Comparison of ENCODE assay signal across 34 mouse cellular contexts in genomic region chr3:57692719-57693118, GRCm38 (mm10). TPM values are rescaled to one million over a fixed set of nuclear protein-coding genes. Genes with fewer than 3 reads are reported as not detected.
DNase-seq lines count a peak whose midpoint lies in the region; ATAC-seq and TF ChIP-seq lines count a peak whose summit lies in the region.
"Had no signal": no experiment of that assay in that cellular context is flagged by ENCODE, and none has a peak within 500 bp of the region (broad histone marks: within the 10 kb centered on the region; RNA-seq: fewer than 3 reads in every experiment).

Gene Ankub1 (minus strand): TSS chr3:57692799.

- no peaks in the 10 kb centered on the region for H3K36me3 ChIP-seq in spleen, adult 2 months (ENCODE audit: control insufficient read depth, insufficient read depth, low read length)
- H3K36me3 ChIP-seq: embryonic facial prominence, embryonic 13.5 days; heart, embryonic 15.5 days; hindbrain, embryonic 12.5 days; limb, embryonic 12.5 days; liver, embryonic 15.5 days; midbrain, embryonic 15.5 days; neural tube, embryonic 12.5 days had no signal

- no peaks in the 10 kb centered on the region for H3K27me3 ChIP-seq in spleen, adult 2 months (ENCODE audit: control insufficient read depth, insufficient read depth, low read length)
- H3K27me3 ChIP-seq: embryonic facial prominence, embryonic 13.5 days; heart, embryonic 15.5 days; hindbrain, embryonic 12.5 days; limb, embryonic 12.5 days; liver, embryonic 15.5 days; midbrain, embryonic 15.5 days; neural tube, embryonic 12.5 days had no signal

- TF ChIP-seq CTCF in spleen, adult 2 months (IDR thresholded peaks at IDR 0.05; ENCODE audit: extremely low read depth, insufficient read depth, insufficient read length, insufficient replicate concordance): no peak

- H3K27ac ChIP-seq in spleen, adult 2 months (ENCODE audit: insufficient read depth, low read length): peak within 1 kb of the TSS; percentile 70; the same call in 1 of the 2 replicates
- H3K27ac ChIP-seq: embryonic facial prominence, embryonic 13.5 days; heart, embryonic 15.5 days; hindbrain, embryonic 12.5 days; limb, embryonic 12.5 days; liver, embryonic 15.5 days; midbrain, embryonic 15.5 days; neural tube, embryonic 12.5 days had no signal

- WGBS in spleen, adult 2 months: 76% methylated on average over 2 of the region's 2 CpGs

- intact Hi-C loops in left cerebral cortex, postnatal 4 days (cut with DNase I): no loop called here

- ATAC-seq in frontal cortex, adult (ENCODE audit: low TSS enrichment): peak; percentile 79
- ATAC-seq: forebrain, postnatal 0 days; intestine, postnatal 0 days; midbrain, embryonic 15.5 days had no signal

- DNase-seq in frontal cortex, postnatal 36 days (ENCODE audit: low spot score in 2 of 2): no peak
- DNase-seq in left cerebral cortex, adult 11 months (ENCODE audit: low spot score): peak; percentile 25
- DNase-seq in left cerebral cortex, postnatal 4 days: no peak
- no peak for DNase-seq in spleen, adult 2 months (ENCODE audit: low read depth in 1 of 2, low spot score in 2 of 2)
- DNase-seq in spleen, postnatal 10 days (ENCODE audit: low spot score in 2 of 2): no peak
- DNase-seq in telencephalon, adult 2 months (ENCODE audit: low read depth, low spot score): peak; percentile 64
- no peak for DNase-seq in adrenal gland, adult 2 months
- DNase-seq: adrenal gland, postnatal 36 days; cerebellum, adult 8-10 months; forebrain, postnatal 0 days; gastrocnemius, postnatal 14 days; heart, postnatal 36 days; kidney, adult 9 months; kidney, postnatal 10 days; lung, embryonic 14.5 days; lung, postnatal 14 days; thymus, adult 18-20 months; thymus, postnatal 25 days had no signal

- no peak for TF ChIP-seq POLR2A in spleen, adult 2 months (IDR thresholded peaks at IDR 0.05; ENCODE audit: low read depth, low read length)

- no peak within 1 kb of the TSS for H3K4me3 ChIP-seq in spleen, adult 2 months (ENCODE audit: extremely low read depth, insufficient read depth, insufficient read length)
- H3K4me3 ChIP-seq: embryonic facial prominence, embryonic 13.5 days; heart, embryonic 15.5 days; hindbrain, embryonic 12.5 days; limb, embryonic 12.5 days; liver, embryonic 15.5 days; midbrain, embryonic 15.5 days; myocyte; neural tube, embryonic 12.5 days had no signal

- H3K4me1 ChIP-seq in spleen, adult 2 months (ENCODE audit: control insufficient read depth, insufficient read depth, insufficient read length): peaks cover 14% of the 10 kb centered on the region; the same call in 1 of the 2 replicates
- H3K4me1 ChIP-seq: heart, embryonic 15.5 days; hindbrain, embryonic 12.5 days; limb, embryonic 12.5 days; liver, embryonic 15.5 days; midbrain, embryonic 15.5 days; neural tube, embryonic 12.5 days had no signal

RNA-seq across cellular contexts. Expression of gene Ankub1, which starts in this region (rescaled TPM):
- under 1 TPM; 0.52 to 0.58 TPM for total RNA-seq in left cerebral cortex, postnatal 4 days (2021)
- not detected in 2 replicates for polyA plus RNA-seq in spleen, adult 2 months (2012; rRNA removed)
- total RNA-seq in adrenal gland, adult 2 months (2021): not detected
- not detected in 2 replicates for polyA plus RNA-seq in adrenal gland, adult 2 months (2012; rRNA removed)
- total RNA-seq: adrenal gland, adult 18-20 months; adrenal gland, postnatal 36 days; gastrocnemius, postnatal 14 days; granulocyte monocyte progenitor cell, adult 5-6 weeks; heart, postnatal 36 days; MEL had no signal
- polyA plus RNA-seq: forebrain, embryonic 11.5 days; heart, embryonic 15.5 days; intestine, postnatal 0 days; limb, embryonic 12.5 days; liver, embryonic 15.5 days; lung, embryonic 14.5 days; myocyte; neural tube, embryonic 12.5 days; small intestine, adult 2 months; stomach, embryonic 16.5 days had no signal

Comparison
In these comparisons a context has a peak if more than half of its experiments do, and no peak if none do; other contexts are left out.
1. DNase-seq: peak in left cerebral cortex, adult 11 months (single experiment) and telencephalon, adult 2 months (single experiment); none in frontal cortex, postnatal 36 days (0 of 2), left cerebral cortex, postnatal 4 days (single experiment), spleen, adult 2 months (0 of 2), spleen, postnatal 10 days (0 of 2) and adrenal gland, adult 2 months (single experiment).